Mouse (Mus musculus) common myeloid progenitor, adult 5-6 weeks (primary cell): Measurements from ENCODE around the gene Insc. TPM values are rescaled to one million over a fixed set of nuclear protein-coding genes. Genes with fewer than 3 reads are reported as not detected.

Experiments used
- ATAC-seq: replicated peaks from 2 replicates; pipeline ENCODE4 v1.8.0; 2016; ENCODE audit warnings: low read depth, mild to moderate bottlenecking, moderate TSS enrichment, inconsistent platforms; ENCODE audit not compliant: poor library complexity, severe bottlenecking
- total RNA-seq: library from RNA; stranded (forward); fragments of 200-1000, 187-1606 nt; gene quantifications from 2 replicates; pipeline ENCODE4 v1.2.3, GENCODE M21; 2017

Gene Insc
- total RNA-seq, 1 experiment from 2014 or later, result not detected

GRCm38 (mm10) chr7:114893889-114894288, 150.4 kb downstream of the Insc start:
- no peak for ATAC-seq

GRCm38 (mm10) chr7:114896966-114897697, 153.6 kb downstream of the Insc start:
- ATAC-seq, result no peak

Other genes starting within 250 kb of the Insc start
- 1.3 and 3.7 TPM in 2 replicates for gene Cyp2r1, start 180.7 kb upstream of the Insc start, total RNA-seq
- not detected in 2 replicates for gene Calca, start 107.3 kb upstream of the Insc start, total RNA-seq
- not detected in 2 replicates for gene Calcb, start 25.1 kb upstream of the Insc start, total RNA-seq